Mouse (Mus musculus) heart, embryonic 12.5 days (tissue): Measurements from ENCODE around the gene Ndc80. TPM values are rescaled to one million over a fixed set of nuclear protein-coding genes. Genes with fewer than 3 reads are reported as not detected.

Experiments
- polyA plus RNA-seq: library from polyadenylated mRNA; unstranded; fragments of >200 nt; fragmentation: Nextera tagmentation; extraction: Ambion mirVana; gene quantifications from 2 replicates; pipeline ENCODE4 v1.2.1, GENCODE M21; 2016

Ndc80 gene
- polyA plus RNA-seq, 1 experiment from 2014 or later = 38.7 TPM

Other genes starting within 250 kb of the Ndc80 start
- 97.0 and 99.7 TPM in 2 replicates for gene Emilin2, start 214.9 kb downstream of the Ndc80 start, polyA plus RNA-seq
- gene Gm4707, start 66.9 kb downstream of the Ndc80 start, polyA plus RNA-seq = 2.2 and 2.4 TPM in 2 replicates
- 46.0 and 51.2 TPM in 2 replicates for gene Smchd1, start 51.5 kb downstream of the Ndc80 start, polyA plus RNA-seq
- 0.38 and 0.46 TPM in 2 replicates for gene Spdya, start 25.2 kb upstream of the Ndc80 start, polyA plus RNA-seq
- gene Wdr43, start 89.0 kb upstream of the Ndc80 start, polyA plus RNA-seq = 54.6 and 56.7 TPM in 2 replicates
- 2.7 and 2.9 TPM in 2 replicates for gene Togaram2, start 146.4 kb upstream of the Ndc80 start, polyA plus RNA-seq
- not detected in 2 replicates for gene Pcare, start 226.0 kb upstream of the Ndc80 start, polyA plus RNA-seq
- gene Clip4, start 241.6 kb upstream of the Ndc80 start, polyA plus RNA-seq = 38.2 and 45.2 TPM in 2 replicates